Mouse (Mus musculus) c-Kit-positive CD71-positive TER-119-positive erythroid progenitor cells, embryonic 14.5 days (primary cell): ENCODE results near the gene Ube2d3.
"Not testable (repeated sequence)": the region's sequence is repeated elsewhere in the genome, so short reads cannot be mapped to it uniquely, and the experiment has no call there.

Source experiments
- DNase-seq: peaks from one replicate; pipeline ENCODE4 v3.0.0-alpha.2; 2013; ENCODE audit warnings: low spot score

Ube2d3 gene

DNA sequence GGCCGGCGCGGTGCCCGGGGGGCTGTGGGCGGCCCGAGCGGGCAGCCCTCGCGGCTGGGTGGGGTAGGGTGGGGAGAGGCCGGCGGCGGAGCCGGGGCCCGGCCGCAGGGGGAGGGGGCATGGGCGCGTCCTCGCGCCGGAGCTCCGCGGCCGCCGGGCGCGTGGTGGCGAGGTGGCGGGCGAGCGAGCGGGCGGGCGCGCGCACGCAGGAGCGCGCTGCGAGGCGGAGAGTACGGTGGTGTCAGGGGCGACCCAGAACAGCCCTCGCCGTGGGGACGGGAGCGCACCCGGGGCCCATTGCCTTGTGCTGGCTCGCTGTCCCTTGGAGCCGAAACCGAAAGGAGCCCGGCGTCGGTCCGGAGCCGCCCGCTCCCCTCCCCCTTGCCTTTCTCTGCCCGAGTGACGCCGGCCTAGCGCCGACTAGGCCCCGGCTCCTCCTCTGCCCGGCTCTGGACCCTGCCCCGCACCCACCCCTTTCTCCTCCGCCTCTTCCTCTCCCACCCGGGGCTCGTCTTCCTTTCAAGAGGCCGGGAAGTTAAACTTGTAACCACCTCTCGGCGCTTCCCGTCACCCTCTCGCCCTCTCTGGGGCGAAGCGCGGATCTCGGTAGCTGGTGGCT lies 1.1 kb downstream of the Ube2d3 start:
- peak; percentile 63 for DNase-seq

DNA sequence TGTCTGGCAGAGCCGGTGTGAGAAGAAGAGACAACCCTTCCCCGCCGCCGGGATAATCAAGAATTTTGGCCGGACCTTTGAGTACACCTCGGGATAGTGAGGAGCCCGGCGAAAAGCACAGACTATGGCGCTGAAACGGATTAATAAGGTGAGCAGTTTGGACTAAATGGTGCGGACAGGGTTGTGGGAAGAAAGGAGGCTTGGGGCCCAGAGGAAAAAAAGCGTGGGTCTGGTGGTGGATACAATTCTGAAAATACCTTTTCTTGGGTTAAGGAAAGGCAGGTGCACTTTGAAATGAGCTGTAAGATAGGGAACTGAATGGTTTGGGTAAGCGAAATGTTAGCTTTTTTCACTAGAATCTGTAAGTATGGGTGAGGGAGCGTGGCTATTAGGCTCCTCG lies 1.7 kb downstream of the Ube2d3 start:
- no peak for DNase-seq

DNA sequence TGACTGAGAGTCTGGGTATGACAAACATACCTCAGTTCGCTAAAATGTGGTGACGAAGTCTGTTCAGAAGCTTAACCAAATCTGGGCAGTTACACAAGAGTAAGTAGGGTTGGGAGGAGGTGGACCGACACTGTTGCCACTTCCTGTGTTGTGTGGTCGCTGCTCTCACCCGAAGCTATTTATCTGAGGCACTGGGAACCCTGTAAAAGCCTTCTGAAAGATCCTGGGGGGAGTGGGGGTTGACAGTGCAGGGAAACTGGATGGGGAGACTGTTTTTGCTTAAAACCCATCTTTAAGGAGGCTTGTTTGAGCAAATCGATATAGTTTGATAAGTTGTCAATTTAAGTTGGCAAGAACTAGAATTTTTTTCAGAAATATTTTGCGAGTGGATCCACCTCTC lies 2.3 kb downstream of the Ube2d3 start:
- peak; percentile 71 for DNase-seq

DNA sequence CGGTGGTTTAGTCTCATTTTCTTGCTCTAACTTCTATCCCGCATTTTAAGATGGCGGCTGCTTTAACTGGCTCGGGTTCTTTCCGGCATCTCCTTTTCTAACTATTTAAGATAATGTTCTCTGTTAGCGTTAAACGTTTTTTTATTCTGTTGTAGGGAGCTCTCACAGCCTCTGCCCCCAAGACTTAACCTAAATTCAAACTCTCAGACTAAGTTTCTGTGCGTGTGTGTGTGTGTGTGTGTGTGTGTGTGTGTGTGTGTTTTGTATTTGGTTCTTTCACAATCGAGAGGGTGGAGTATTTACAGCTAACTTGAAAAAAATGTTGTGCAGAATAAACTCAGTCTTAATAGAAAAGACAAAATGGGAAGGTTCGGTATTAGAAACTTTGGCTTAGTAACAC lies 2.7 kb downstream of the Ube2d3 start:
- no peak for DNase-seq

DNA sequence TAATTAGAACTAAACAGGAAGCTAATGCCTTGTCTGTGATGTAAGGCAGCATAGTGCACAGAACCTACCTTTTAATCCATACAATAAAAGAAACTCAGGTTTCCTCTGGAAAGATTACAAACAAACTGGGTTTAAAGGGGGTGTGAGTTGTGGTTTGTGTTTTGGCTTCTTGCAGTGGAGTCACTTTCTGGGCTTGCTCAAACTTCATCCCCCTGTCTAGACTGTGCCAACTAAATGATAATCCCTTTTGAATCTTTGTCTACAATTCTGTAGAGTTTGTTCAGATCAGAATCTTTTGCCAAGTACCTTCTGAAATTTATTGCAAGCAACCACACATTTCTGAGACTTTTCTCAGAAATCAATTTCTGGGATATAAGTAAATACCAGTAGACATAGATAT lies 7.0 kb downstream of the Ube2d3 start:
- no peak for DNase-seq

DNA sequence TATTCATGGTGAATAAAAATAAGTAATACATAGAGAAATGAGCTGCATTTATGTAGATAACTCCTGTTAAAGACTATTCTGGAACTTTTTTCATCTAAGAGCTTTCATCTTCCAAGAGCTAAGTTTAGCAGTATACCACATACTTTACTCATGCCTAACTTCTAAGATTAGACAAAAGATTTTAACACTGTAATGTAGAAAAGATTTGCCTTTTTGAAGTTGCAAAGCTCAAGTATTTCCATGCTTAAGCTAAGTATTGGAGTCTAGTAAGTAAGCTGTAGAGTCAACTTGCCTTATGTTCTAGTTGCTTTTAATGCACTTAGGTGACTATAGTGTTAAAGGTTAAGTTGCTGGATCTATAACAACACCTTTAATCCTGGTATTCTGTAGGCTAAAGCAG lies 21.0 kb downstream of the Ube2d3 start:
- DNase-seq = no peak

DNA sequence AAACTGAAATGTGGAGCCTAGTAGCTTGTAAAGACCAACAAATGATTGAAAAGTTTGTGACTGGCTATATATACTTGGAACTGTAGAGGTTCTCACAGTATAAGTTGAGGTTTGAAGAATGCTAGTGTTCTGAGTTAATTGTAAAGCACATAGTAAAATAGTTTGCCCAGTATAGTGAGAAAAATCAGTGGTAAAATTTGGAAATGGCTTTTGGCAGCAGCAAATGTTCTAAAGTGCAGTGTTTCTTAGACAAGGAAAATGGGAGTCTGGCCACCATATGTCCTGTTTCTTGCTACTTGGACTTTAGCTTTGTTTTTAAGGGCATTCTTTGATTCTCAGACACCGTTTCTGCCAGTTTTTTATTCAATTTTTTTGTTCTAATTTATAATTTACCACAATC lies 30.5 kb downstream of the Ube2d3 start:
- no peak for DNase-seq

DNA sequence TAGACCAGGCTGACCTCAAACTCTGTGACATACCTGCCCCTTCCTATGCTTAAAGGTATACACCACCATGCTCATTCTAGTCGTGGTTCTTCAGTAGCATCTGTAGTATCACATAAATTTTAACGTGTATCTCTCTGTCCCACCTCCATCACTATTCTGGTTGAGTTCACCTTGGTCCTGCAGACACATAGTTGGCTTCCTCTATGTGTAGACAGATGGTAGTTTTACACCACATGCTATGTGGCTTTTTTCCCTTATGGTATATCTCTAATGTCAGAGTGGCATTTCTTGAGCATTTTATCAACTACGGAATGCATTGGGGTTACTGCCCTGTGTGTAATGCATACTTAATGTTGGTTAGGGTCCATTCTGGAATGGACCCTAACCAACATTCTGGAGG lies 31.2 kb downstream of the Ube2d3 start:
- DNase-seq = no peak

DNA sequence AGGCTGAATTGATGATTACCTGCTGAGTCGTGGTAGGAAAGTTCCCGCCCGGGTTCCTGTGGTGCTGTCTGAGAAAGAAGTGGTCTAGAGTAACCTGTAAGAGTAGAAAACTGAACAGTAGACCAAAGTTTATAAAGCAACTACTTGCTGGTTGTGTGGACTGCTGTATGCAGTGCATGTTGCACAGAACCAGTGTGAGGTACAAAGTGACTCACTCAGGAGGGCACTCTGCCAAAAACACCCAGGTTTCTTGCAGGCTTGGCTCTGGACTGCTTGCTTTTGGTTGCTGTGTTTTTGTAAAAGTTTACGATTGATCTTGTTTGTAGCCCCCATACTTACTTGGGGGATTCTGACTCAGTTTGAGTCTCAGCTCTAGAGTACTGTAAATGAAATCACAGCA lies 32.0 kb downstream of the Ube2d3 start:
- no peak for DNase-seq

DNA sequence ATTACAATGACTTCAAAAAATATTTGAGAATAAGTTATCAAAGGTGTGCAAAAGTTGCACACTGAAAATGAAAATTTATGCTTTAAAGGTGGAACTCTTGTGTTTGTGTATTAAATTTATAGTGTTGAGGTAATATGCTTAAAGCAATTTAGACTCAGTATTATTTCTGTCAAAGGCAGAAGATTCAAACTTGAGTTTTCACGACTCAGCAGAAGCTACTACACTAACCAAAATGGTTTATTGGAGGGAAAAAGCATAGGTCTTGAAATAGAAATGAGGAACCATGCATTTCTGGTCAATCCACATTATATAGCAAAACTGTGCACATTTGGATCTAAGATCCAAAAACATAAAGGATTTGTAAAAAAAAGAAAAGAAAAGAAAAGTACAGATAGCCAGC lies 32.9 kb downstream of the Ube2d3 start:
- no peak for DNase-seq

DNA sequence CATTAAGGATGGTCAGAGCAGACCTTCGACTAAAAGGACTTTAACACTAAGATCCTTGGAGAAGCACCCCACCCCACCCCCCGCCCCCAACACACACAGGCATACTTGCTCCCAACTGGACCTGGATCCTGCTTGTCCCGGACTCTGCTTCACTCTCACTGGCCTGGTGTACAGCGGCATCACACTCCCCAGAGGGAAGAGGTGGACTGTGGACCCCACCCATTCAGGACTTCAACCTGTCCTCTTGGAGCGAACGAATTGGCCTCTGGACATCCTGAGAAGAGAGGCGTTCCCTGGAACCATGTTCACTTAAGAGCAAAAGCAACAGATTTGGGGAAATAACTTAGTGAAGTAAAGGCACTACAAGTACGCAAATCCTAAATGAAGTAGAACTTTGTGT lies 37.1 kb downstream of the Ube2d3 start:
- no peak for DNase-seq

DNA sequence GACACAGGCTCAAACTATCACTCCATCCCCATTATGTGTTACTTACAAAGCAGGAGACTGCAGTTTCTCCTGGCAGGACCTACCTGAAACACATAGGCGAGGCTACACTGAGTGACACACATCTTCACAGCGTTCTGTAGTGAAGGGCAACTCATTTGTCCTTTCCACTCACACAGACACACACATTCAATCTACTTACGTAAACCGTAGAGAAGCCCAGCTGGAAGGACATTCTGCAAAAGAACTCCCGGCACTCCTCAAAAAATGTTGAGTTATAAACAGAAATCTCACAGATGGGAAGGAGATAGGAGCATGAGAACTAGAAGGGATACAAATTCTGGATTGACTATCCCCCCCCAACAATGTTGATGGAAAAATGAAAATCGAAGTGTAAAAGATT lies 38.3 kb downstream of the Ube2d3 start:
- DNase-seq = no peak

DNA sequence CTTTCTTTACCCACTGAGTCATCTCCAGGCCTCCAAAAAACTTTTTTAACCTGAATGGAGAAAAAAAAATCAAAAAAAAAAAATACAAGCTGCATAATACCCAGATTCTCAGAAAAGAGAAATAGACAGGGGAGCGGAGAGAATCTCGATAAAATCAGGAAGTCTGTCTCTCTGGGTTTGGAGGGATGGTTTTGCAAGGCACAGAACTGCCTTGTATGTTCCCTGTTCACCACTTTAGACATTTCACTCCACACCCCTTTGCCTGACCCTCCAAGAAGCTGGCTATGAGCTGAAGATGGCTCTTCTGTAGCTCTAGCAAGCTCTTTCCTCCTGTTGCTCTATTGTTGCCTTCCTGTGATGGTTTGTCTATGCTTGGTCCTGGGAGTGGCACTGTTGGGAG lies 39.0 kb downstream of the Ube2d3 start:
- DNase-seq = no peak

DNA sequence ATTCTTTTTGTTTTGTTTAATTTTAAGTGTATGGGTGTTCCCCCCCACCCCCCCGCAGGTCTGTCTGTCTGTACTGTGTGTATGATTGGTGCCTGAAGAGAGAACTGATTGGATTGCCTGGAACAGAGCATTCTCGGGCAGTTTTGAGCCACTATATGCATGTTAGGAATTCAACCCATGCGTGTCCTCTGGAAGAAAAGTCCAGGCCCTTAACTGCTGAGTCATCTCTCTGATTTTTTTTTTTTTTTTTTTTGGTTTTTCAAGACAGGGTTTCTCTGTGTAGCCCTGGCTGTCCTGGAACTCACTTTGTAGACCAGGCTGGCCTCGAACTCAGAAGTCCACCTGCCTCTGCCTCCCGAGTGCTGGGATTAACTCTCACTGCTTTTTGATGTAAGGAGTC lies 41.1 kb downstream of the Ube2d3 start:
- DNase-seq = not testable (repeated sequence)

DNA sequence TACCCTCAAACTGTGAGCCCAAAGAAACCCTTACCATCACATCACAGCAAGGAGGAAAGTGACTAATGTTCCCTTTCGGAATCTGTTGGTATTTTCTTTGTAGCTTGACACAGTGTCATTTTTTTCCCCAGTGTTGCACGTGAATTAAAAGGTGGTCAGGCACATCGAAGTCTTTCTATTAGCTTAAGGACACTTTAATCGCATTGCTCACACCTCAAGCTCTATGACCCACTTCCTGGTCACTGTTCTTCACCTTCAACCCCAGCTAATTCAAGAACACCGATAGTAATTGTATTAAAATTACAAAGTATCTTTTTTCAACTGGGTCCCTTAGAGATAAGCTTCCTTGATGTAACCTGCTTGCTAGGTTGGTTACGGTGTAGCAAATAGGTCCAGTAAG lies 42.8 kb downstream of the Ube2d3 start:
- no peak for DNase-seq

DNA sequence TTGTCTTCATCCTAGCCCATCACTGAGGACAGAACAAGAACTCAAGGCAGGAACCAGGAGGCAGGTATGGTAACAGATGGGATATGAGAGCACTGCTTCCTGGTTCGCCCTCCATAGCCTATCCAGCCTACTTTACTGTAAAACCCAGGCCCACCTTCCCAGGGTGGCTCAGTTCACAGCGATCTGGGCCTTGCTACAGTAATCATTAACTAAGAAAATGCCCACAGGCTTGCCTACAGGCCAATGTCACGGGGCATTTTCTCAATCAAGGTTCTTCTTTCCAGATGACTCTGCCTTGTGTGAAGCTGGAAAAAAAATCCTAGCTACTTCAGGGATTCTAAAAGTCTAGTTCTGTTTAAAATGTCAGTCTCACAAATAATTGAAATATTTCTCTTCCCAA lies 43.7 kb downstream of the Ube2d3 start:
- no peak for DNase-seq

DNA sequence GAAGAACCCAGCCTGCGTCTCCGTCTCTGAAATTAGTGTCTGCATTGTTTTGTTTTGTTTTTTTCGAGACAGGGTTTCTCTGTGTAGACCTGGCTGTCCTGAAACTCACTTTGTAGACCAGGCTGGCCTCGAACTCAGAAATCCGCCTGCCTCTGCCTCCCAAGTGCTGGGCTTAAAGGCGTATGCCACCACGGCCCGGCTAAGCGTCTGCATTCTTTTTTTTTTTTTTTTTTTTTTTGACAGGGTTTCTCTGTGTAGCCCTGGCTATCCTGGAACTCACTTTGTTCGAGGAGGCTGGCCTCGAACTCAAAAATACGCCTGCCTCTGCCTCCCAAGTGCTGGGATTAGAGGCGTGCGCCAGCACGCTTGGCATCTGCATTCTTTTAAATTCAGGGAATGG lies 46.7 kb downstream of the Ube2d3 start:
- DNase-seq = not testable (repeated sequence)

DNA sequence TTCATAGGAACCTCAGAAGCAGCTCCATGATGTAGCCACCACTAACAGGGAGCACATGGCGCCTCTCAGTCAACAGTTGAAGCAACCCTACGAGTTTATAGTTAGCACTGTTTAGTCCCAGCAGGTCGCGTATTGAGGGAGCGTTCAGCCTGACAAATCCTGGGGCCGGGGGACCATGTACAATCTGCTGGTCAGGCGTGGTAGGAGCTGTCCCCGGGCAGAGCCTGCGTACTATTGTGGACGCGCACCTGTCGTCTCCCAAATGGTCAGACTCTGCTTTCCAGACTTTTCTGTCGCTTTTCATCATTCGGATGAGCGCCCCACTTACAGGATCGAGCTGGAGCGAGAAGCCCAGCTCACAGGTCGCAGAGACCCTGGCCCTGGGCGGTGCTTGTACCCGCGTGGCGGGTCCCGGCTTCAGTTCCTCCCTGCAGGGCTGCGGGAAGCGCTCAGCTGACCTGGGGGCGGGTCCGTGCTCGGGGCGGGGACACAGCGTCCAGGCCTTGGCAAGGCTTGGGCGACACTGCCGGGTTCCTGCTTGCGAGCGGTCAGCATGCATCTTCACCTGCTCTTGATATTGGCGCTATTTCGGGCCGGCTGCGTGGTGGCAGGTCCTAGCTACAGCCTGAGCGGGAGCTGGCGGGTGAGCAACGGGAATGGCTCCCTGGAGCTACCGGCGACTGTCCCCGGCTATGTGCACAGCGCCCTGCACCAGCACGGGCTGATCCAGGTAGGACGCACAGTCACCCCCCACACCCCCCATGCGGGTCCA lies 47.4 kb downstream of the Ube2d3 start, which contains the start of gene Manba:
TSS of gene Manba (plus strand) at position 484 of the 772 bp plus-strand sequence.
- peak; percentile 36 for DNase-seq

DNA sequence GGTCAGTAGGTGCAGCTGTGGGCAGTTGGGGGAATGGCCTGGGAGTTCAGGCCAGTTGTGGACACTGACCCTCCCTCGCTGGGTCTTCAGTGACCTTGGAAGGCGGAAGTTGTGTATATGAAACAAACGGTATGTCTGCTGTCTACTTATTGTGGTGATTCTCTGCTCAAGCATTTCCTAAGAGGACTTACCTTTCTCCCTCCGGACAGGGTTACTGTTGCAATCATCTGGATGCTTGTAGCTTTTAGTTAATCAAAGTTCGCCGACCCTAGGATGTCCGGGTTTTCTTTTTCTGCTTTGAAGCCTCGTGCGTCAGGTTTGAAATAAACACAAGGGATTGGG lies 47.9 kb downstream of the Ube2d3 start:
- DNase-seq = no peak

DNA sequence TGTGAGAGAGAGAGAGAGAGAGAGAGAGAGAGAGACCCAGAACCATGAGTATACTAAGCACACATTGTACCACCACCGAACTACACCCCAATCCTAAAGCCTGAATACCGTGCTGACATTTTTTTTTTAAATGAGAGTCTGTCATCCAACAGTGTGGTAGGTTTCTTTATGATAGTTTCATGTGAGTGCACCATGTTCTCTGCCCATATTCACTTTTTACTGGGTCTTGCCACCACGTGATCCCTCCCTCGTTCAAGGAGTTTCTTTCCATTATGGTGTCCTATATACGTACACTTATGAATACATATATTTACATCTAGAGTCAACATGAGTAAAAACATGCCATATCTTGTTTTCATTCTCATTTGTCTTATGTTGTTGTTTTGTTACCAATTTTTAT lies 48.4 kb downstream of the Ube2d3 start:
- no peak for DNase-seq

DNA sequence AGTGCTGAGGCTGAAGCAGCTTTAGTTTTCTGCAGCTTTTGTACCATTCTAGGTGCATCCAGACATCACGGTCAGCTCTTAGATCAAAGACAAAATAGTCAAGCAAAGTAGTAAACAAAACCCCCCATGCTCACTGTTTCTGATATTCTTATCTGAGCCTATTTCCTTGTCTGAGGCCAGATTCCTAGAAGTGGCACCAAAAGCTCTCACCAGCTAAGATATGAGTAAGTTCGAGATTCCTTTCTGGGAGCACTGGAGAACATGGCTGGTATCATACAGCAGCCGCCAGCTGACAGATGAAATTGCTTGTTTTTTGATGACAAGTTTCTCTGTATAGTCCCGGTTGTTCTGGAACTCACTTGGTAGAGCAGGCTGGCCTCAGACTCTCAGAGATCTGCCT lies 49.9 kb downstream of the Ube2d3 start:
- no peak for DNase-seq

DNA sequence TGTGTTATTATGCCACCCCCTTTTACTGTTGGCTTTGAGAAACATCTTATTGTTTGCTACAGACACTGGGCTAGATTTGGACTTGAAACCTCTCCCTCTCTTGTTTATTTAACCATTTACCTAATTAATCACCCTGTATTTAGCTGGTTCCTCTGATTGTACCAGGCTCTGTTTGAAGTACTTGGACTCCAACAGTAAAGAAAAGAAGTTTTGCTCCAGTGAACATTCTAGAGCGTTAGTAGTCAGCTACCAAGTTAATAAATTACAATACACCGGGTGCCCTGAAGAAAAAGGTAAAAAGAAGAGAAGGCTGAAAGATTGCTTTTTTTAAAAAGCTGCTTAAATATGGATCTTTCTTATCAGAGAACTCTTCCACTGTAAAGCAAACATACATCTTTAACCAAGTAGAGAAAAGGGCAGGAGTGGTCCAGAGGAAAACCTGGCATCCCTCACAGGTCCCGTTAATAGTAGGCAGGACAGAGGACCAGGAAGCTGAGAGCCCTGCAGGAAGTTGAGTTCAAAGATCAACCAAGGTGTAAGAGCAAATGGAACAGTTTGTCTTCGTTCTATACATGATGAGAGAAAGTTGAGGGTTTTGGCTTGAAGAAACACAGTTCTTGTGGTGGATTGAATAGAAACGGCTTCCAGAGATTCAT lies 52.0 kb downstream of the Ube2d3 start:
- DNase-seq = no peak

DNA sequence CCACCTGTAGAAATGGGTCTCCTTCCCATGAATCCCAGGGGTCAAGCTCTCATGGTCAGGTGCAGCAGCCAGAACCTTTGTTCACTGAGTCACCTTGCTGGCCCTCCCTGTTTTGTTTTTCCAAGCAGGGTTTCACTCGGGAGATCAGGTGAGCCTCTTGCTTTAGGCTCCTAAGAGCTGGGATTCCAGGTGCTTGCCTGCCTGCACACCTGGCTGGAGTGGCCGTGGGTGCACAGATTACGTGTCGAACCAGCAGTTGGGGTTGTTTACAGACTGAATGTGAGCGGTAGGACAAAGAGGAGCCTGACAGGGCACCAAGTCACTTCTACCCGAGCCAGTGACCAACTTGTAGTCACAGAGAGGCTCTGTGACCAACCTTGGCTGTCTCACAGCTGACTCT lies 53.2 kb downstream of the Ube2d3 start:
- no peak for DNase-seq

DNA sequence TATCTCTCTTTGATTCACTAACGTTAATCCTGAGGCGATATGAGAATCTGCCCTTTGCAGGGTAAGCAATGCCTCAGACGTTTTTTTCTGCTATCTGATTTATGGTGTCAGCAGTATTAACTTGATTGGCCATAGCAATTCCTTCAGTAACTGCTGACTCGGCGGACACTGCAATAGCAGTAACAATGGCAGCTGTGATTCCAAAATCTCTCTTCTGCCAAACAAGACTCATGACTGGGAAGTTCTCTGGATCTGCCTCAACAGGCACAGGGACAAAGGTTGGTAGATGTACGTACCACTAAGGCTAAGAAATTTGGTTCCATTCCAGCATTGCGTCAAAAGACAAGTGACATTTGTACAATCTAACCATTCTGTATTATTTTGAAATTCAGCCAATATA lies 55.4 kb downstream of the Ube2d3 start:
- DNase-seq = not testable (repeated sequence)
